Mouse (Mus musculus) common myeloid progenitor, adult 5-6 weeks (primary cell): ENCODE data around the gene Far2. TPM values are rescaled to one million over a fixed set of nuclear protein-coding genes. Genes with fewer than 3 reads are reported as not detected.

Experiments
- ATAC-seq: replicated peaks from 2 replicates; pipeline ENCODE4 v1.8.0; 2016; ENCODE audit warnings: low read depth, mild to moderate bottlenecking, moderate TSS enrichment, inconsistent platforms; ENCODE audit not compliant: poor library complexity, severe bottlenecking
- total RNA-seq: library from RNA; stranded (forward); fragments of 200-1000, 187-1606 nt; gene quantifications from 2 replicates; pipeline ENCODE4 v1.2.3, GENCODE M21; 2017

Gene Far2
- total RNA-seq: 0.10 and 0.91 TPM in 2 replicates

DNA sequence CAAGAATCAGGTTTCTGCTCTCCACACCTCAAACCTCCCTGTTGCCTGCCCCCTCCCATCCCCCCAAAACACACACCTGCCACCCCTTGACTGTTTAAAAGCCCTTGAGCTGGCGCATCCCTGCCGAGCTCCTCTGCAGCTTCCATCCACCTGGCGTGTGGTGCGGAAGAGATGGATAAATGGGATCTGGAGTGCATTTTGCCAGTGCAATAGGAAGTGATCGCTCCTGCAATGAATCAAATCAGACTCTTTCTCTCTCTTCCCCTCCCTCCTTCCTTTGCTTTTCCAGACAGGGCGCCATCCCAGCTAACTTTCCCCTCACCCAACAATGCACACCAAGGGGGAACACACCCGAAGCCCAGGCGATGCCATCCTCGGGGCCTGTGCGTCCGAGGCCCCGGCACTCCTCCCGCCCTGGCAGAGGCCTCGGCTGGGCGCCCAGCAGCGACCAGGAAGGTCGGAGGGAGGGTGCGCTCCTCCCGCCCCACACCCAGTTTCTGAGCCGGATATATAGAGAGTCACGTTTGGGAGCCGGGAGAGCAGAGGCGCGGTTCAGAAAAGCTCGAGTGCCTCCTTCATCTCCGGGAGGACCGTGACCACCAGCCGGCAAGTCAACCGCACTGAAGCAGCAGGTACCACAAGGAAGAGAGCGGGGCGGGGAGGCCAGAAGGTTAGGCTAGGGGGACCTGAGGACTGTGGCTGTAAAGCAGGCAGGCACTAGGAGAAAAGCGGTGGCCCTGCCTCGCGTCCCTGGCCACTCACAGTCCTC is at the start of gene Far2:
Far2 (plus strand) TSS at position 379 of the 769 bp plus-strand sequence.
- 0 out of 2 replicates have a peak, but pooled peaks have one; percentile 11 for ATAC-seq

- no peak for ATAC-seq
Observed at GRCm38 (mm10) chr6:148000483-148000882, 46.6 kb upstream of the Far2 start.

DNA sequence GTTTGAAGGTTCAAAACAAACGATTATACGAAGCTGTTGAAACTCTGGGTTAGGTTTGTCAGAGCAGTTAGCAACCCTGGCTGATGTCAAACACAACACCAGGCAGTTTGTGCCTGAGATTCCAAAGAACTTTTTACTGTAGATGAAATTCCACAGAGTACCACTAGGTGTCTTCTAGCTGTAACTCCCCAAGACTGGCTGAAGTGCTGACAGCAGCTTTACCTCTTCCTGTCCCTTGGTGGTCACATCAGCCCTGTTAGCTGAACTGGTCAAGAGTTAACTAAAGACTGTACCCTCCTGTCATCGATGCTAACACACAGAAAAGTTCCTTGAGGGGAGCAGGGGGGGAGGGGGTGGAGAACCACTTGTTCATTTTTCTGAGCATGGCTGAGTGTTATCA is 46.0 kb upstream of the Far2 start:
- ATAC-seq: peak; percentile 80; the same call in 1 of the 2 replicates

- no peak for ATAC-seq
Observed at GRCm38 (mm10) chr6:148006118-148006837, 40.8 kb upstream of the Far2 start.

GRCm38 (mm10) chr6:148040759-148041158 is 6.3 kb upstream of the Far2 start:
- ATAC-seq: no peak

GRCm38 (mm10) chr6:148047650-148047988 is 560 bp downstream of the Far2 start:
- ATAC-seq: no peak

GRCm38 (mm10) chr6:148063131-148063530 is 16.1 kb downstream of the Far2 start:
- ATAC-seq: no peak

GRCm38 (mm10) chr6:148066267-148066666 is 19.2 kb downstream of the Far2 start:
- ATAC-seq: no peak

DNA sequence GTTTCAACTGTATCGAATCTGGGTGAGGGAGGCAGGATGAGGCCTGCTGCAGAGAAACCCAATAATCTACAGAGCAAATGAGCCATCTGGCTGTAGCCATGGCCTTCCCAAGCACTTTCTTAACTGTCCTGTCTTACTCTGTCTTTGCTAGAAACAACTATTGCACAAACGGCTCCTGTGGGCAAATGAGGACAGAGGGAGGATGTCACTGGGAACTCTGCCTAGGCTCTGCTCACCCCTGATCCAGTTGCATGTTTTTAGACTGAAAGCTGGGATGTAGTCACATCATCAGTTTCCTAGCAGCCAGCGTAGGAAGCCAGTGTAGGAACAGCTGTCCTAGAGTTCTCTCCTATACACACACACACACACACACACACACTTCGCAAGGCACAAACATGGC is 21.7 kb downstream of the Far2 start:
- ATAC-seq: no peak

- ATAC-seq: no peak
Observed at GRCm38 (mm10) chr6:148073599-148073998, 26.5 kb downstream of the Far2 start.

- ATAC-seq: no peak
Observed at GRCm38 (mm10) chr6:148074211-148074864, 27.3 kb downstream of the Far2 start.

DNA sequence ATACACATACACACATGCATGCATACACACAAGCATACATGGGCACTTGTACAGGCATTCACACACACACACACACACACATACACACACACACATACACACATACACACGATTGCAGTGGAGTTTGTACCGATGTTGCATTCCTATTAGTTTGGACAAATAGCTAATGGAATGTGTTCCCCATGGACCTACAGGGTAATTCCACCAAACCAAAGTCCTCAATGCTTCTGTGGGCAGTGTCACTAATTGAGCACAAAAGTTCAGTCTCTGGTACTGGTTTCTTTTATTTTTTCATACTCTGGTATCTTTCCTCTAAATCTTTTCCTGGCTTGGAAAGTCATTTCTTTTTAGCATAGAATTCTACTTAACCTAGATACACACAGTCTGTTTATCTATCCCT is 36.8 kb downstream of the Far2 start:
- ATAC-seq: no peak

- ATAC-seq: no peak
Observed at GRCm38 (mm10) chr6:148084403-148084802, 37.3 kb downstream of the Far2 start.

GRCm38 (mm10) chr6:148097039-148097438 is 50.0 kb downstream of the Far2 start:
- no peak for ATAC-seq

GRCm38 (mm10) chr6:148101977-148102376 is 54.9 kb downstream of the Far2 start:
- ATAC-seq: peak; percentile 49; the same call in 1 of the 2 replicates

- peak; percentile 23; the same call in 1 of the 2 replicates for ATAC-seq
Observed at GRCm38 (mm10) chr6:148102434-148102833, 55.4 kb downstream of the Far2 start.

DNA sequence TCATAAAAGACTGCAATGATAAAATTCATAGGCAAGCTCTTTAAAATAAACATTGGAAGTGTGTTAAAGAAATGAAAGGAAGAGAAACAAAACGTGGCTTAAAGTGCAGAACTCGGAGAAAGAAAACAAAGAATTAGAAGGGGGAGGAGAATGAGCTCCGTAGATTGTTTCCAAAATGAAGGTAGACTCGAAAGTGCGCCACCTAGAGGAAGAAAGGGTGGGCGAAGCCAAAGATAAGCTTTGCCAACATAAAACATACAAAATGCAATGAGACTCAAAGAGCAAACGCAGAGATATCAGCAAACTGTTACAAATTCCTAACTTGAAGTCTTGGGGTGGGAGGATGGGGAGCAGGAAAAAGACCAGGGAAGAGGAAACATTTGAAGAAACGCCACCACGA is 57.2 kb downstream of the Far2 start:
- no peak for ATAC-seq

- peak; percentile 70 for ATAC-seq
Observed at GRCm38 (mm10) chr6:148105722-148106268, 58.7 kb downstream of the Far2 start.

DNA sequence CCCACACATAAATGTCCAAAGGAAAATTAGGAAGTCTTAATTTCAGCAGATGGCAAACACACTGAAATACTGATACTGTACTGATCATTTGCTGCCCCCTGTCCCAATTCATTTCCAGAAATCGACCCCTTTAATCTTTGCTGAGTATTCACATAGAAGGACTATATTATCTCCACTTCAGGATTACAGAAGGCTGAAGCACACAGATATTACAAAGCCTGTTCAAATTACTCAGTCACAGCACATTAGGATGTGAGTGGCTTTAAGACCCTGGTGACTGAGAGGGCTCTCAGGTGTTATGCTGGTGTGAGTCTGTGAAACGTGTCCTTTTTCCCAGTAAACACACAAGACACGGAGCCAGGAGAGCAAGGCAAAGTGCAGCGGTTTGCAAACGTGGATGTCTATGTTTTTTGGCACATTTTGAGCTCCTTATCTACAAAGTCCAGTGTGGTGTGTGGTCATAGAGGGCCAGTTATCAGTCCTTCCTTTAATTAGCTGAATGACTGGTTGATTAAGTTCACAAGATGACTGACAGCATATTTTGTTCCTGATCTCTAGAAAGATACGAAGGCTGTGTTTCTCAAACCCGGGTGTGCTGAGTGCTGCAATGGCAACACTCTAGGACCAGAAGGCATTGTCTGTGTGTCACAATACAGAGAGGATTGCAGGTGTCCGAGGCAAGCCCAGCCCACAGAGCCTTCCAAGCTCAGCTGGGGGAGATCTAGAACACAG is 61.8 kb downstream of the Far2 start:
- ATAC-seq: peak; percentile 59
